Mouse (Mus musculus) liver (tissue): ENCODE measurements around the gene Lingo3.
"Not testable (repeated sequence)": the region's sequence is repeated elsewhere in the genome, so short reads cannot be mapped to it uniquely, and the experiment has no call there.

Experiments used
- DNase-seq: peaks from one replicate; pipeline ENCODE4 v3.0.0-alpha.2; 2020; ENCODE audit warnings: mixed read lengths

The Lingo3 gene

GRCm38 (mm10) chr10:80819406-80819805 is 24.4 kb downstream of the Lingo3 start:
- peak; percentile 35 for DNase-seq

DNA sequence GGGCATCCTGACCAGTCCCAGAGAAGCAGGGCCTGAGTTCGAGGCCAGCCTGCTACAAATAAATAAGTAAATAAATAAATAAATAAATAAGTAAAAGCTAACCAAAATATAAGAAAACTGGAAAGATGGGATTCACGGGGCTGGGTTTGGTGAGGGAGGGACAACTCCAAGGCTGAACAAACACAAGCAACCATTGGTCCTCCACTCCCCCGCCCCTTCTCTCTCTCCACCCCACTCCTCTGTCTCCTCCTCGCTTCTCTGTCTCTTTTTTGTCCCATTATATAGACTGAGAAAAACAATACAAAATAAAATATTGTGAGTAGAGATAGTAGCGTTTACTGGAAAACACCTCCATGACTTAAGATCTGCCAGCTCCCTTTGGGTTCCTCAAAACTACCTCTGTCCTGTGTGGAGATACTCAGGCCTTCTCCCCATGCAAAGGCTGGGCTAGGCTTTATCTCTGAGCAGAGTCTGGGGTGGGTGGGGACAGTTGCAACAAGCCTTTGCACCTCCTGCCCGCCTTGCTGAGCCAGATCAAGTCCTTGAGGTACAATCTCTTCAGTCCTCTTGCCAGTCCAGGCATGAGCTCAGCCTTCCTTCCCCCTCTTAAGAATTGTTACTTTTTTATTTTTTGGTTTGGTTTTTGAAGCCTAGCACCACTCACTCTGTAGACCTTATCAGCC is 25.1 kb downstream of the Lingo3 start:
- DNase-seq = peak; percentile 92

GRCm38 (mm10) chr10:80817955-80818354 is 25.9 kb downstream of the Lingo3 start:
- not testable (repeated sequence) for DNase-seq

DNA sequence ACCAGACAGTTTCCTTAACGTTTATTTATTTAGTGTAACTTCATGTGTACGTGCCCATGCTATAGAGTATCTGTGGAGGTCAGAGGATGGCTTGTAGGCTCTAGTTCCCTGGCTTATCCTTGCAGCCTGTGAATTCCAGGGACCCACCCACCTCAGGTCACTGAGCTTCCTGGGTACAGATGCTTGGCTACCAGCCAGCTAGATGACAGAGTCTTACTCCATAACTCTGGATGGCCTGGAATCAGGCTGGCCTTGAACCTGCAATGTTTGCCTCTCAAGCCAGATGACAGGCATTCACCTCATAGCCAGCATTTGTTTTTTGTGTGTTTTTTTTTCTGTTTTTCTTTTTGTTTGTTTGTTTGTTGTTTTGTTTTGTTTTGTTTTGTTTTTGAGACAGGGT is 26.7 kb downstream of the Lingo3 start:
- no peak for DNase-seq

DNA sequence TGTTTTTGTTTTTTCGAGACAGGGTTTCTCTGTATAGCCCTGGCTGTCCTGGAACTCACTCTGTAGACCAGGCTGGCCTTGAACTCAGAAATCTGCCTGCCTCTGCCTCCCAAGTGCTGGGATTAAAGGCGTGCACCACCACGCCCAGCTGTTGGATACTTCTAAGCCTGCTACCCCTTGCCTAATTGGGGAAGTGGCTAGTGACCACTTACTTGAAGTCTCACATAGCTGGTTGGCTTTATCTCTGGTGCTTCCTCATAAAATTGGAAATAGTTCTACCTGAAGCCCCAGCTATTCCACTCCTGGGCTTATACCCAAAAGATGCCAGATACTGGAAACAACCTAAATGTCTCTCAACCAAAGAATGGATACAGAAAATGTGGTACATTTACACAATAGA is 27.5 kb downstream of the Lingo3 start:
- DNase-seq = not testable (repeated sequence)

GRCm38 (mm10) chr10:80814800-80815199 is 29.0 kb downstream of the Lingo3 start:
- no peak for DNase-seq

- no peak for DNase-seq
Measured at GRCm38 (mm10) chr10:80813366-80813765, 30.5 kb downstream of the Lingo3 start, which contains the start of gene Jsrp1. Jsrp1 (minus strand) TSS chr10:80813498.

DNA sequence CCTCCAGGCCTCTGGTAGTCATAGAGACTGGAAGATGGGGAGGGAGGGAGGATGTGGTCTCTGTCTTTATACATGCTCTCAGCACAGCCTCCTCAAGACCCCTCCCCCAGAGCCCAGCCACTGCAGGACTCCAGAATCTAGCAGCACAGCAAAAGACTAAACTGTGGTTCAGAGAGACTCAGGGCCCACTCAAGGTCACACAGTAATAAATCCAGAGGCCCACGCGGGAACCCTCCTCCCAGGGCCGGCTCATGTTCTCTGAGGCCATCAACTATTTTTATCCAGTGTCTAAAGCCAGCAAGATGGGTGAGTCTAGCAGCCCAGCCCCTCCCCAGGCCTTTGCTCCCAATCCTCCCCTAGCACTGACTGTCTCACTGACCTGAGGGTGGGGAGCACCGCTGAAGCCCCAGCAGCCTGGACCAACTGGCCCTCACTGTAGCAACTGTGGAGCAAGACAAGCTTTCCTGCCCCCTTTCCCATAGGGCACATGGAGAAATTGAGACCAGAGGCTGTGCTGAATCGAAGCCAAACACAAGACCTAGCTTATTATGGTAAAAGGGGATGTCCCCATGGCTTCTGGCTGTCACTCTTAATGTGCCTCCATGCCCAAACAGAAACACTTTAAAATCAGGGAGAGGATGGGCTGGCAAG is 31.3 kb downstream of the Lingo3 start:
- no peak for DNase-seq

DNA sequence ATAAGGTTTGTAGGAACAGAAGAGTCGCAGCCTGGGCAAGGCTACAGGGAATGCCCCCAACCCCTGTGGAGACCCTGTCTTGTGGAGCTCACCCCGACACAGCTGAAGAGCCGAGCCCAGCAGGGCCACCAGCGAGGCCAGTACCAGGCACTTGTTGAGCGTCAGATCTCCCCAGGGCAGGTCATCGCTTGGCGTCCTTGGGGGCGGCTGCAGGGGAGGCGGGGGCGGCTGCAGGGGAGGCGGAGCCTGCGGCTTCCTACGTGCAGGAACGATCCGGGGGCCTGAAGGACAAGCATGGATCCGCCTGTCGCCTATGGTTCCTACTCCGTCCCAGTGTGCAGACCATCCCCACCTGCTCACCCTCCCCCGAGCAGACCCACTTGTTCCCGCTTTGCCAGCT is 33.8 kb downstream of the Lingo3 start:
- DNase-seq = no peak

GRCm38 (mm10) chr10:80808985-80809632 is 34.7 kb downstream of the Lingo3 start:
- DNase-seq = no peak

DNA sequence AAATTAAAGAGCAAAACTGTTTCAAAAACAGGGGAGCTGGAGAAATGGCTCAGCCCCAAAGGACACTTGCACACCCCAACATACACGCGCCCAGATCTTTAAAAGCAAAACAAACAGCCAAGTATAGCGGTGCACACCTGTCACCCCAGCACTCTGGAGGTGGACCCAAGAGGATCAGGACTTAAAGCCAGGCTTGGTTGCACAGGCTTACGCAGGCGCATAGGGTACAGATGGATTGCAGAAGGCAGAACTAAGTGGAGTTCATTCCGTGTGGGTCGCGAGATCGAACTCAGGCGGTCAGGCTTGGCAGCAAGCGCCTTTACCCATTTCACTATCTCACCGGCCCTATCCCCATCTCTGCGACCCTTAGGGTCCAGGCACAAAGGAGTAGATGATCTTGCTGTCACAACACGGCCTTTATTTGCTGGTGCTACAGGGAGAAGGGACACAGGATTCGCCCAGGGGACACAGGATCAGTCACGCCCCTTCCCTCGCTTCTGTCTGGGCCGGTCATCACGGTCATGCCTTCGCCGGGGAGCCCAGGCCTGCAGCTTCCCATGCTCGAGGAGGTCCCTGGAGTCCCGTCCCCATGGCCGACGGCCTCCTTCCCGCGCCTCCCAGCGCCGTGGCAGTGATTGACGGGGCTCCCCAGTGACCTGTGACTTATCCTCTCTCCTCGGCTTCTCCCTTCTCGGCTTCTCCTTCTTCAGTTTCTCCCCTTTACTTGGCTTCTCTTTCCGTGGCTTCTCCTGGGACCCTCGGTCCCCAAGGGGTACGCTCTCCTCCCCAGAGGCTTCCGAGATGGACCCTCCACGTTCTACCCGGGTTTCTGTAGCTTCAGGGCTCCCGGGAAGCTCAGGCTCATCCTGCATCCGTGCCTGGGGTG is 35.5 kb downstream of the Lingo3 start:
- DNase-seq = no peak

- DNase-seq = peak; percentile 66
Measured at GRCm38 (mm10) chr10:80807057-80807627, 36.7 kb downstream of the Lingo3 start.

DNA sequence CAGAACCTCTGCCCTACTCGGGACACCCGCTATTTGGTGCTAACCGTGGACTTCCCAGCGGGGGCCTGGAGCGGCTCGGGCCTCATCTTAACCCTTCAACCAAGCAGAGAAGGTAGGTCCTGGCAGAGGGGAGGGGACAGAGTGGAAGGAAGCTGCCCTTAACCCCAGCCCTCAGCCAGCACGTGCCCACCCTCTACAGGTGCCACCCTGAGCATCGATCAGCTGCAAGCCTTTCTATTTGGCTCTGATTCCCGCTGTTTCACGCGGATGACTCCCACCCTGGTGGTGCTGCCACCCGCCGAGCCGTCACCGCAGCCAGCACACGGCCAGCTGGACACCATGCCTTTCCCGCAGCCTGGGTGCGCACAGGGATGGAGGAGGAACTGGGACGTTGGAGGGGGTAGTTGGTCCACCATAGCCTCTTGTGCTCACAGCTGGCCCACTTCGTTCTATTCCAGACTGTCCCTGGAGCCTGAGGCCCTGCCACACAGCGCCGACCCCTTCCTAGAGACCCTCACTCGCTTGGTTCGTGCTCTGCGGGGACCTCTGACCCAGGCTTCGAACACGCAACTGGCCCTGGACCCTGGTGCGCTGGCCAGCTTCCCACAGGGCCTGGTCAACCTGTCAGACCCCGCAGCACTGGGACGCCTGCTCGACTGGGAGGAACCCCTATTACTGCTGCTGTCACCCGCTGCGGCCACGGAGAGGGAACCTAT is 37.3 kb downstream of the Lingo3 start:
- no peak for DNase-seq

- DNase-seq = peak; percentile 85
Measured at GRCm38 (mm10) chr10:80805925-80806324, 37.9 kb downstream of the Lingo3 start.

- no peak for DNase-seq
Measured at GRCm38 (mm10) chr10:80805322-80805721, 38.5 kb downstream of the Lingo3 start.

GRCm38 (mm10) chr10:80804916-80805315 is 38.9 kb downstream of the Lingo3 start, which contains the start of gene Amh:
Amh (plus strand) TSS chr10:80805243.
- DNase-seq = no peak

DNA sequence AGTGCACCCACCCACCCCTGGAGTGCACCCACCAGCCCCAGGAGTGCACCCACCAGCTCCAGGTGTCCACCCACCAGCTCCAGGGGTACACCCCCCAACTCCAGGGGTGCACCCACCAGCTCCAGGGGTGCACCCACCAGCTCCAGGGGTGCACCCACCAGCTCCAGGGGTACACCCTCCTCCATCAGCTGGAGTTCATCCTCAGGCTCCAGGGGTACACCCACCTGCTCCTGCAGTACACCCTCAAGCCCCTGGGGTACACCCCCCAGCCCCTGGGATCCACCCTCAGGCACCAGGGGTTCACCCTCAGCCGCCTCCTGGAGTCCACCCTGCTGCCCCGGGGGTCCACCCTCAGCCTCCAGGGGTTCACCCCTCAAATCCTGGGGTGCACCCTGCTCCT is 39.5 kb downstream of the Lingo3 start:
- DNase-seq = no peak

DNA sequence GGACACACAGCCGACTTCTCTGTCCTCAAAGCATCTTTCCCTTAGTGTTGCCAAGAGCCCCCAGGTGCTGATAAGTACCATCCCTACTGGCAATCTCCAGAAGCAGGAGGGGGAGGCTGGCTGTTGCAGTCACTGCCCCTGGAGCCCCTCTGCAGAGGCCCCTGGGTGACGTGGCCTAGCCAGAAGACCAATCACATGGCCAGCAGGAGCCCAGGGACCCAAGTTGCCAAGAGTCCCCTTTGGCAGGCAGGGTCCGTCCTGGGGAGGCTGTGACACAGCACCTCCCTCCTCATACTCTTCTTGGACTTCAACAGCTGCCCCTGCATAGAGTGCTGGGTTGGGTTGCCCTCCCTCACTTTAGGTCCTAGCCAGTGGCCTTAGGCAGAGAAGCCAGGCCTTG is 40.8 kb downstream of the Lingo3 start:
- no peak for DNase-seq

GRCm38 (mm10) chr10:80802204-80802912 is 41.5 kb downstream of the Lingo3 start:
- no peak for DNase-seq

GRCm38 (mm10) chr10:80799070-80799566 is 44.7 kb downstream of the Lingo3 start:
- DNase-seq = no peak
